Mouse (Mus musculus) bone marrow, adult 2 months (tissue): ENCODE measurements around the gene Evi5.

ENCODE experiments used
- CTCF ChIP-seq: fragments of 200-500 bp; IDR thresholded peaks from 2 replicates; pipeline ENCODE4 v1.5.1; 2011; ENCODE audit warnings: low read length, control low read depth; ENCODE audit not compliant: control insufficient read depth, insufficient read depth
- POLR2A ChIP-seq: fragments of 200-500 bp; IDR thresholded peaks from 2 replicates; pipeline ENCODE4 v1.6.1; 2011; ENCODE audit warnings: low read depth, mild to moderate bottlenecking, control low read depth, low read length, borderline replicate concordance; ENCODE audit not compliant: control insufficient read depth

DNA sequence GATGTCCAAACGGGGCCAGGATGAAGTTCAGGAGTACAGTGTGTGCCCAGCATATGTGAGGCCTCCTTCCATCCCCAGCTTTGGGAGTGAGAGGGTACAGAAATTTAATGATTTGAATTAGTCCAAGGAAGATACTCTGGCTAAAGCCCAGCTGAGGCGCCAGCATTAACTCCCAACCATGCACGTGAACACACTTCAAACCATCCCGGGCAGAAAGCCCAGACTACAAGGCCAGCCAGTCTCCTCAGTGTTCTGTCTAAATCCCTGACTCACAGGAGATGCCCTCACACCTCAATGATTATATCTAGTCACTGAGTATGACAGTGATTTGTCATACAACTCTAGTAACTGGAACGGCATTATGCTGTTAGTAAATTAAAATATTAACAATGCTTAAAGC lies 27.6 kb downstream of the Evi5 start:
- no peak for TF ChIP-seq POLR2A
- no peak for TF ChIP-seq CTCF
